Mouse (Mus musculus) lung, postnatal 36 days (tissue): ENCODE measurements at regions not wholly inside any gene's neighbourhood (a gene's known extent, or its start where the extent isn't known, plus 50 kb on each side); places are given as distances from the start of the nearest gene placed in this dataset.

Experiments used
- DNase-seq: peaks from one replicate; pipeline ENCODE4 v3.0.0; 2022; ENCODE audit warnings: mixed read lengths

GRCm38 (mm10) chr13:43975281-43975680, 190.7 kb downstream of the Cd83 start:
- DNase-seq, result no peak

GRCm38 (mm10) chr13:43975801-43976200, 191.2 kb downstream of the Cd83 start:
- no peak for DNase-seq

GRCm38 (mm10) chr13:43976676-43977075, 192.1 kb downstream of the Cd83 start:
- DNase-seq, result no peak

- no peak for DNase-seq
Measured at GRCm38 (mm10) chr13:43987338-43987737, 202.8 kb downstream of the Cd83 start.

GRCm38 (mm10) chr13:43988421-43988820, 203.8 kb downstream of the Cd83 start:
- no peak for DNase-seq

GRCm38 (mm10) chr13:43990281-43991101, 205.9 kb downstream of the Cd83 start:
- peak; percentile 35 for DNase-seq

GRCm38 (mm10) chr13:43991774-43992173, 207.2 kb downstream of the Cd83 start:
- peak; percentile 74 for DNase-seq

GRCm38 (mm10) chr13:43992968-43993367, 208.4 kb downstream of the Cd83 start:
- DNase-seq, result peak; percentile 74

- DNase-seq, result no peak
Measured at GRCm38 (mm10) chr13:43994361-43994760, 209.8 kb downstream of the Cd83 start.

- peak; percentile 68 for DNase-seq
Measured at GRCm38 (mm10) chr13:43995623-43996022, 211.0 kb downstream of the Cd83 start.

GRCm38 (mm10) chr13:44001861-44002545, 217.4 kb downstream of the Cd83 start:
- DNase-seq, result no peak

- no peak for DNase-seq
Measured at GRCm38 (mm10) chr13:44012868-44013267, 228.3 kb downstream of the Cd83 start.

- no peak for DNase-seq
Measured at GRCm38 (mm10) chr13:44018489-44019303, 234.1 kb downstream of the Cd83 start.

GRCm38 (mm10) chr13:44019304-44019583, 234.7 kb downstream of the Cd83 start:
- DNase-seq, result no peak

GRCm38 (mm10) chr13:44020851-44021250, 236.3 kb downstream of the Cd83 start:
- DNase-seq, result no peak

- DNase-seq, result no peak
Measured at GRCm38 (mm10) chr13:44022106-44022505, 237.5 kb downstream of the Cd83 start.

- DNase-seq, result no peak
Measured at GRCm38 (mm10) chr13:44024612-44025011, 240.0 kb downstream of the Cd83 start.

- no peak for DNase-seq
Measured at GRCm38 (mm10) chr13:44026321-44027255, 242.0 kb downstream of the Cd83 start.

GRCm38 (mm10) chr13:44028081-44028480, 243.5 kb downstream of the Cd83 start:
- no peak for DNase-seq

GRCm38 (mm10) chr13:44030590-44030989, 246.0 kb downstream of the Cd83 start:
- DNase-seq, result no peak

GRCm38 (mm10) chr13:44037774-44038294, 253.3 kb downstream of the Cd83 start:
- no peak for DNase-seq

GRCm38 (mm10) chr13:44038322-44038721, 253.7 kb downstream of the Cd83 start:
- no peak for DNase-seq
